In genomic region chr6:64727751-64728403, GRCm38 (mm10) we compare ENCODE assay signal across 8 mouse cellular contexts. TPM values are rescaled to one million over a fixed set of nuclear protein-coding genes. Genes with fewer than 3 reads are reported as not detected.
DNase-seq lines count a peak whose midpoint lies in the region; ATAC-seq lines count a peak whose summit lies in the region.

No protein-coding gene starts in this region.

- WGBS in forebrain, embryonic 10.5 days = under 1% methylated on average over 29 of the region's 29 CpGs

- peak; percentile 31 for DNase-seq in ovary, adult 18-20 months (ENCODE audit: low spot score)
- DNase-seq in ovary, postnatal 10 days (ENCODE audit: low spot score) = no peak
- DNase-seq in forebrain, embryonic 10.5 days (ENCODE audit: extremely low spot score, low spot score) = peak; percentile 54
- DNase-seq in kidney, adult 11 months = peak; percentile 34
- peak; percentile 70 to 75 for DNase-seq in lung, adult 18-20 months
- peak; percentile 49 for DNase-seq in retina, postnatal 1 day
- no peak for DNase-seq in layer of hippocampus, adult 11-12 months (ENCODE audit: low spot score)

- H3K4me3 ChIP-seq in forebrain, embryonic 10.5 days = peak overlapping the region; percentile 54

- no peak for ATAC-seq in CD4-positive, CD25-positive, alpha-beta regulatory T cell, adult 4 months

- H3K27me3 ChIP-seq in forebrain, embryonic 10.5 days (ENCODE audit: poor library complexity, severe bottlenecking) = peaks cover 70% of the 10 kb centered on the region

- H3K4me1 ChIP-seq in forebrain, embryonic 10.5 days = peaks cover 28% of the 10 kb centered on the region

- no peaks in the 10 kb centered on the region for H3K9me3 ChIP-seq in forebrain, embryonic 10.5 days

- H3K27ac ChIP-seq in forebrain, embryonic 10.5 days = no peak overlapping the region

- H3K36me3 ChIP-seq in forebrain, embryonic 10.5 days (replicated peaks) = no peaks in the 10 kb centered on the region

RNA-seq across cellular contexts. Expression of gene Atoh1, which starts 1.0 kb away (rescaled TPM):
- not detected in 2 replicates for polyA plus RNA-seq in forebrain, embryonic 10.5 days (2016; fragmentation: Nextera tagmentation; extraction: Ambion mirVana)
- polyA plus RNA-seq in CD4-positive, CD25-positive, alpha-beta regulatory T cell, adult 4 months (2017; shearing (Covaris generic)) = under 1 TPM in 1 of 2 experiments, not detected in 1; 0.40 TPM

Comparison
In these comparisons a context has a peak if more than half of its experiments do, and no peak if none do; other contexts are left out.
1. DNase-seq: peak in ovary, adult 18-20 months (single experiment), forebrain, embryonic 10.5 days (single experiment), kidney, adult 11 months (single experiment), lung, adult 18-20 months (2 of 2) and retina, postnatal 1 day (single experiment); none in ovary, postnatal 10 days (single experiment) and layer of hippocampus, adult 11-12 months (single experiment).